Mouse (Mus musculus): ENCODE measurements around the gene Tmed5. TPM values are rescaled to one million over a fixed set of nuclear protein-coding genes. Genes with fewer than 3 reads are reported as not detected.
"Not testable (repeated sequence)": the region's sequence is repeated elsewhere in the genome, so short reads cannot be mapped to it uniquely, and the experiment has no call there.

Gene Tmed5
- 10 to 100 TPM; 19.7 to 20.7 TPM for total RNA-seq (2021)
- long read RNA-seq, experiment 1, transcript Tmed5-201 (4 exons, 3,800 nt) = major isoform, 23 of 28 reads
- long read RNA-seq, experiment 1, partial matches to known transcripts = 0 of 28 reads
- long read RNA-seq, experiment 1, other reads (novel, unspliced or antisense) = 5 of 28 reads
- long read RNA-seq, experiment 2, transcript Tmed5-201 (4 exons, 3,800 nt) = major isoform, 29 of 29 reads
- long read RNA-seq, experiment 2, partial matches to known transcripts = 0 of 29 reads
- long read RNA-seq, experiment 2, other reads (novel, unspliced or antisense) = 0 of 29 reads

GRCm38 (mm10) chr5:108132441-108133243 lies at the start of gene Tmed5, which contains the start of gene Ccdc18:
Gene Tmed5, minus strand, starts transcription at chr5:108132620.
Gene Ccdc18, plus strand, starts transcription at chr5:108132875.
- peak; percentile 97 for DNase-seq
- intact Hi-C loops (cut with DNase I; ENCODE audit: low total_unique reads) = no loop called here

GRCm38 (mm10) chr5:108163695-108164094 lies 31.3 kb upstream of the Tmed5 start:
- intact Hi-C loops (cut with DNase I; ENCODE audit: low total_unique reads) = no loop called here
- DNase-seq = no peak

GRCm38 (mm10) chr5:108160796-108161195 lies 28.4 kb upstream of the Tmed5 start:
- DNase-seq = no peak
- intact Hi-C loops (cut with DNase I; ENCODE audit: low total_unique reads) = no loop called here

GRCm38 (mm10) chr5:108152592-108152991 lies 20.2 kb upstream of the Tmed5 start:
- no peak for DNase-seq
- intact Hi-C loops (cut with DNase I; ENCODE audit: low total_unique reads) = no loop called here

GRCm38 (mm10) chr5:108131849-108132440 lies 475 bp downstream of the Tmed5 start:
- no peak for DNase-seq
- intact Hi-C loops (cut with DNase I; ENCODE audit: low total_unique reads) = no loop called here

- intact Hi-C loops (cut with DNase I; ENCODE audit: low total_unique reads) = no loop called here
- no peak for DNase-seq
Measured at GRCm38 (mm10) chr5:108120221-108120900, 12.1 kb downstream of the Tmed5 start.

- no peak for DNase-seq
- intact Hi-C loops (cut with DNase I; ENCODE audit: low total_unique reads) = no loop called here
Measured at GRCm38 (mm10) chr5:108117693-108118092, 14.7 kb downstream of the Tmed5 start.

- intact Hi-C loops (cut with DNase I; ENCODE audit: low total_unique reads) = no loop called here
- no peak for DNase-seq
Measured at GRCm38 (mm10) chr5:108109346-108109745, 23.1 kb downstream of the Tmed5 start.

- intact Hi-C loops (cut with DNase I; ENCODE audit: low total_unique reads) = no loop called here
Measured at GRCm38 (mm10) chr5:108104306-108104705, 28.1 kb downstream of the Tmed5 start.

GRCm38 (mm10) chr5:108100196-108100595 lies 32.2 kb downstream of the Tmed5 start:
- no peak for DNase-seq
- intact Hi-C loops (cut with DNase I; ENCODE audit: low total_unique reads) = no loop called here

More at GRCm38 (mm10) chr5:108104306-108104705, 28.1 kb downstream of the Tmed5 start:
- DNase-seq = no peak

- DNase-seq = no peak
- intact Hi-C loops (cut with DNase I; ENCODE audit: low total_unique reads) = no loop called here
Measured at GRCm38 (mm10) chr5:108097676-108098075, 34.7 kb downstream of the Tmed5 start.

- intact Hi-C loops (cut with DNase I; ENCODE audit: low total_unique reads); DNase-seq: not testable (repeated sequence)
Measured at GRCm38 (mm10) chr5:108092731-108093130, 39.7 kb downstream of the Tmed5 start.

GRCm38 (mm10) chr5:108085440-108085839 lies 47.0 kb downstream of the Tmed5 start:
- intact Hi-C loops (cut with DNase I; ENCODE audit: low total_unique reads) = loop anchor here (10.0 kb wide), 1 partner anchor 51 kb away; no protein-coding TSS in a partner anchor
- no peak for DNase-seq

- intact Hi-C loops (cut with DNase I; ENCODE audit: low total_unique reads) = loop anchor here (5.0 to 10.0 kb wide), 2 partner anchors 48 to 165 kb away; no protein-coding TSS in a partner anchor
- no peak for DNase-seq
Measured at GRCm38 (mm10) chr5:108082380-108082779, 50.0 kb downstream of the Tmed5 start.

- intact Hi-C loops (cut with DNase I; ENCODE audit: low total_unique reads) = loop anchor here (5.0 to 10.0 kb wide), 2 partner anchors 45 to 162 kb away; no protein-coding TSS in a partner anchor
- no peak for DNase-seq
Measured at GRCm38 (mm10) chr5:108079603-108080002, 52.8 kb downstream of the Tmed5 start.

- intact Hi-C loops (cut with DNase I; ENCODE audit: low total_unique reads) = no loop called here
- no peak for DNase-seq
Measured at GRCm38 (mm10) chr5:108076833-108077540, 55.4 kb downstream of the Tmed5 start.

- intact Hi-C loops (cut with DNase I; ENCODE audit: low total_unique reads) = no loop called here
- DNase-seq = no peak
Measured at GRCm38 (mm10) chr5:108076241-108076640, 56.2 kb downstream of the Tmed5 start.

- intact Hi-C loops (cut with DNase I; ENCODE audit: low total_unique reads) = no loop called here
Measured at GRCm38 (mm10) chr5:108072301-108072700, 60.1 kb downstream of the Tmed5 start.

More at GRCm38 (mm10) chr5:108072301-108072700, 60.1 kb downstream of the Tmed5 start:
- no peak for DNase-seq

Measured in gastrocnemius, postnatal 14 days (tissue).